Mouse (Mus musculus): Measurements from ENCODE around the gene Fhl1. TPM values are rescaled to one million over a fixed set of nuclear protein-coding genes. Genes with fewer than 3 reads are reported as not detected.

Fhl1 gene
- polyA plus RNA-seq, 1 experiment: 23.4 TPM

- Histone ChIP-seq H3K4me1 (ENCODE audit: control insufficient read depth, insufficient read depth, insufficient read length) (no peaks in the 10 kb centered on the region), H3K27me3 (ENCODE audit: control insufficient read depth, insufficient read depth, low read length) (no peaks in the 10 kb centered on the region), H3K4me3 (ENCODE audit: extremely low read depth, insufficient read depth, insufficient read length) (peak within 1 kb of the TSS; percentile 49), H3K27ac (ENCODE audit: insufficient read depth, low read length) (no peak within 1 kb of the TSS), H3K36me3 (ENCODE audit: control insufficient read depth, insufficient read depth, low read length) (no peaks in the 10 kb centered on the region)
- TF ChIP-seq CTCF (IDR thresholded peaks at IDR 0.05; ENCODE audit: extremely low read depth, insufficient read depth, insufficient read length, insufficient replicate concordance): no peak
- no peak for TF ChIP-seq POLR2A (IDR thresholded peaks at IDR 0.05; ENCODE audit: low read depth, low read length)
- no peak for DNase-seq (ENCODE audit: low read depth in 1 of 2, low spot score in 2 of 2)
- 22% methylated on average over 35 of the region's 35 CpGs for WGBS
Measured at GRCm38 (mm10) chrX:56821765-56822603, 90.4 kb downstream of the Fhl1 start, which contains the start of gene Map7d3. Gene Map7d3 (minus strand): TSS chrX:56822326.

GRCm38 (mm10) chrX:56827492-56827891 lies 95.9 kb downstream of the Fhl1 start:
- no peak overlapping the region for H3K4me3 ChIP-seq (ENCODE audit: extremely low read depth, insufficient read depth, insufficient read length)
- no peaks in the 10 kb centered on the region for H3K27me3 ChIP-seq (ENCODE audit: control insufficient read depth, insufficient read depth, low read length)
- H3K36me3 ChIP-seq (ENCODE audit: control insufficient read depth, insufficient read depth, low read length): no peaks in the 10 kb centered on the region
- WGBS: 53% methylated on average over 6 of the region's 6 CpGs
- TF ChIP-seq CTCF (IDR thresholded peaks at IDR 0.05; ENCODE audit: extremely low read depth, insufficient read depth, insufficient read length, insufficient replicate concordance) (no peak), POLR2A (IDR thresholded peaks at IDR 0.05; ENCODE audit: low read depth, low read length) (no peak)
- H3K4me1 ChIP-seq (ENCODE audit: control insufficient read depth, insufficient read depth, insufficient read length): no peaks in the 10 kb centered on the region
- H3K27ac ChIP-seq (ENCODE audit: insufficient read depth, low read length): no peak overlapping the region
- no peak for DNase-seq (ENCODE audit: low read depth in 1 of 2, low spot score in 2 of 2)

GRCm38 (mm10) chrX:56835842-56836241 lies 104.3 kb downstream of the Fhl1 start:
- H3K36me3 ChIP-seq (ENCODE audit: control insufficient read depth, insufficient read depth, low read length): no peaks in the 10 kb centered on the region
- TF ChIP-seq CTCF (IDR thresholded peaks at IDR 0.05; ENCODE audit: extremely low read depth, insufficient read depth, insufficient read length, insufficient replicate concordance) (no peak), POLR2A (IDR thresholded peaks at IDR 0.05; ENCODE audit: low read depth, low read length) (no peak)
- 73% methylated on average over 6 of the region's 6 CpGs for WGBS
- no peaks in the 10 kb centered on the region for H3K4me1 ChIP-seq (ENCODE audit: control insufficient read depth, insufficient read depth, insufficient read length)
- H3K4me3 ChIP-seq (ENCODE audit: extremely low read depth, insufficient read depth, insufficient read length): no peak overlapping the region
- no peaks in the 10 kb centered on the region for H3K27me3 ChIP-seq (ENCODE audit: control insufficient read depth, insufficient read depth, low read length)
- no peak overlapping the region for H3K27ac ChIP-seq (ENCODE audit: insufficient read depth, low read length)
- DNase-seq (ENCODE audit: low read depth in 1 of 2, low spot score in 2 of 2): no peak

- TF ChIP-seq CTCF (IDR thresholded peaks at IDR 0.05; ENCODE audit: extremely low read depth, insufficient read depth, insufficient read length, insufficient replicate concordance) (no peak), POLR2A (IDR thresholded peaks at IDR 0.05; ENCODE audit: low read depth, low read length) (no peak)
- no peaks in the 10 kb centered on the region for H3K36me3 ChIP-seq (ENCODE audit: control insufficient read depth, insufficient read depth, low read length)
- H3K27ac ChIP-seq (ENCODE audit: insufficient read depth, low read length): no peak overlapping the region
- no peak for DNase-seq (ENCODE audit: low read depth in 1 of 2, low spot score in 2 of 2)
- no peaks in the 10 kb centered on the region for H3K27me3 ChIP-seq (ENCODE audit: control insufficient read depth, insufficient read depth, low read length)
- H3K4me3 ChIP-seq (ENCODE audit: extremely low read depth, insufficient read depth, insufficient read length): no peak overlapping the region
- no peaks in the 10 kb centered on the region for H3K4me1 ChIP-seq (ENCODE audit: control insufficient read depth, insufficient read depth, insufficient read length)
Measured at GRCm38 (mm10) chrX:56839369-56839768, 107.8 kb downstream of the Fhl1 start.

GRCm38 (mm10) chrX:56841255-56841654 lies 109.7 kb downstream of the Fhl1 start:
- no peak overlapping the region for H3K27ac ChIP-seq (ENCODE audit: insufficient read depth, low read length)
- 68% methylated on average over 5 of the region's 5 CpGs for WGBS
- no peaks in the 10 kb centered on the region for H3K27me3 ChIP-seq (ENCODE audit: control insufficient read depth, insufficient read depth, low read length)

More at GRCm38 (mm10) chrX:56841255-56841654, 109.7 kb downstream of the Fhl1 start:
- Histone ChIP-seq H3K36me3 (ENCODE audit: control insufficient read depth, insufficient read depth, low read length) (no peaks in the 10 kb centered on the region), H3K4me3 (ENCODE audit: extremely low read depth, insufficient read depth, insufficient read length) (no peak overlapping the region), H3K4me1 (ENCODE audit: control insufficient read depth, insufficient read depth, insufficient read length) (no peaks in the 10 kb centered on the region)
- DNase-seq (ENCODE audit: low read depth in 1 of 2, low spot score in 2 of 2): no peak
- TF ChIP-seq POLR2A (IDR thresholded peaks at IDR 0.05; ENCODE audit: low read depth, low read length): no peak
- no peak for TF ChIP-seq CTCF (IDR thresholded peaks at IDR 0.05; ENCODE audit: extremely low read depth, insufficient read depth, insufficient read length, insufficient replicate concordance)

Other genes starting within 250 kb of the Fhl1 start
- not detected in 2 replicates for gene Gm10477, start 207.0 kb upstream of the Fhl1 start, polyA plus RNA-seq (2012; rRNA removed)
- not detected in 2 replicates for gene Gm648, start 182.2 kb upstream of the Fhl1 start, polyA plus RNA-seq (2012; rRNA removed)
- 1.9 and 2.0 TPM in 2 replicates for gene Mmgt1, start 133.7 kb upstream of the Fhl1 start, polyA plus RNA-seq (2012; rRNA removed)
- 8.5 and 9.4 TPM in 2 replicates for gene Slc9a6, start 122.0 kb upstream of the Fhl1 start, polyA plus RNA-seq (2012; rRNA removed)
- gene Map7d3, start 90.5 kb downstream of the Fhl1 start, polyA plus RNA-seq (2012; rRNA removed): not detected in 2 replicates
- not detected in 2 replicates for gene Adgrg4, start 138.4 kb downstream of the Fhl1 start, polyA plus RNA-seq (2012; rRNA removed)

Measured in spleen, adult 2 months (tissue).